Mouse (Mus musculus) activated CD4-positive, CD25-positive, alpha-beta regulatory T cell, adult 4 months (primary cell): Measurements from ENCODE around the gene Hist1h4h. TPM values are rescaled to one million over a fixed set of nuclear protein-coding genes. Genes with fewer than 3 reads are reported as not detected.

Source experiments
- ATAC-seq: one replicate; pipeline ENCODE4 v1.8.0; 2017
- polyA plus RNA-seq, 2 experiments: library from polyadenylated mRNA; unstranded; fragments of 100-300 nt; shearing (Covaris generic); gene quantifications; one replicate each; pipeline ENCODE4 v1.2.1; 2017

Hist1h4h gene
- polyA plus RNA-seq, 2 experiments from 2014 or later = 2.7 to 3.2 TPM

DNA sequence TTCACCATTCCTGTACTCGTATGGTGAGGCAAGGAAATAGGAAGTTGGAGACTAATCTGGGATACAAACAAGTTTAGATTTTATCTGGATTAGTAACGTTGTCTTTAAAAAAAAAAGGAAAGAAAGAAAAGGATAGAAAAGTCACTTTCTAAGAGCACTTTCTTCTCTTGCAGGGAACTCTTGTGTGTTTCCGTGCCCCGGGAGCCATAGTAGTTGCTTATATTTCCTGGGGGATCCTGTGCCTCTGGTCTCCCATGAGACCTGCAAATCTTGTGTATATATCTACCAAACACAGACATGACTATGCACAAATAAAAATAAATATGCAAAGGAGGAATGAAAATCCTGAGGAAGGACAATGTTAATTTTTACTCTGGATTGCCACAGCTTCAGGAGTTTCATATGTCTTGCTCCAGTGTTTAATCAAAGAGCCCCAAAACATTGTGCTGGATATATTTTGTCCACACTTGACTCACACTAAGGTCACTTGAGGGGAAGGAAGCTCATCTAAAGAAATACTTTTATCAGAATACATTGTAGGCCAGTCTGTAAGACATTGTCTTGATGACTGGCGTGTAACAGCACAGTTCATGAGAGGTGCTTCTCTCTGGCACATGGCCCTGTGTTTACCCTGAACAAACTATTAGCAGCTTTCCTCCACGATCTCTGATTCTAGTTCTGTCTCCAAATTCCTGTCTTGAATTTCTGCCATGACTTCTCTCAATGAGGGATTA, 46.2 kb downstream of the Hist1h4h start:
- no peak for ATAC-seq

DNA sequence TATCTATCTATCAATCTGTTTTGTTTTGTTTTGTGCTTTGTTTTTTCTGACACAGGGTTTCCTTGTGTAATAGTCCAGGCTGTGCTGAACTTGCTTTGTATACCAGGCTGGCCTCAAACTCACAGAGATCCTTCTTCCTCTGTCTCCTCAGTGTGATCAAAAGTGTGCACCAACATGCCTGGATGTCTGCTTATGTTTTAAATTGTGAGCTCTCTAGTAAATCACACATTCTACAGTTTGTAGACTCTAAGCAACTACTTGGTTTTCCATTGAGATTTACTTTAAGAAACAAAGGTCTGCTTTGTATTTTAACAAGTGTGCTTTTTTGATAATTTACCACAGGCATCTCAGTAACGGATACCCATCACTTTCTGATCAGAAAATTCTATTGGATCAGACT, 47.0 kb downstream of the Hist1h4h start:
- no peak for ATAC-seq

Other genes with a start within 250 kb of the Hist1h4h start
- 10 to 100 TPM; 29.2 to 34.1 TPM for gene Zfp322a, start 161.8 kb upstream of the Hist1h4h start, polyA plus RNA-seq
- 10 to 100 TPM; 10.4 to 11.1 TPM for gene Abt1, start 107.2 kb upstream of the Hist1h4h start, polyA plus RNA-seq
- not detected for gene Btn1a1, start 65.1 kb upstream of the Hist1h4h start, polyA plus RNA-seq
- gene Btn2a2, start 42.2 kb upstream of the Hist1h4h start, polyA plus RNA-seq = not detected
- not detected for gene Hist1h2af, start 2.9 kb downstream of the Hist1h4h start, polyA plus RNA-seq
- gene Hist1h3g, start 4.4 kb downstream of the Hist1h4h start, polyA plus RNA-seq = 1 to 10 TPM in 1 of 2 experiments, not detected in 1; 1.1 TPM
- under 1 TPM in 1 of 2 experiments, not detected in 1; 0.38 TPM for gene Hist1h2bh, start 12.3 kb downstream of the Hist1h4h start, polyA plus RNA-seq
- gene Hist1h3f, start 13.0 kb downstream of the Hist1h4h start, polyA plus RNA-seq = 1 to 10 TPM in 1 of 2 experiments, not detected in 1; 1.1 TPM
- 1 to 10 TPM in 1 of 2 experiments, not detected in 1; 2.8 TPM for gene Hist1h4f, start 20.6 kb downstream of the Hist1h4h start, polyA plus RNA-seq
- under 1 TPM; 0.31 to 0.79 TPM for gene Hist1h1d, start 22.2 kb downstream of the Hist1h4h start, polyA plus RNA-seq
- 1 to 10 TPM in 1 of 2 experiments, under 1 TPM in 1; 0.86 to 1.6 TPM for gene Hist1h3e, start 31.3 kb downstream of the Hist1h4h start, polyA plus RNA-seq
- gene Hist1h2ae, start 40.2 kb downstream of the Hist1h4h start, polyA plus RNA-seq = 10 to 100 TPM; 26.7 to 59.1 TPM
- gene Hist1h2bg, start 40.3 kb downstream of the Hist1h4h start, polyA plus RNA-seq = 1 to 10 TPM; 4.0 to 5.7 TPM
- under 1 TPM in 1 of 2 experiments, not detected in 1; 0.83 TPM for gene Hist1h2bf, start 43.1 kb downstream of the Hist1h4h start, polyA plus RNA-seq
- gene Hist1h2ad, start 43.3 kb downstream of the Hist1h4h start, polyA plus RNA-seq = 1 to 10 TPM in 1 of 2 experiments, not detected in 1; 2.3 TPM
- gene Hist1h3d, start 44.7 kb downstream of the Hist1h4h start, polyA plus RNA-seq = not detected
- gene Hist1h4d, start 50.5 kb downstream of the Hist1h4h start, polyA plus RNA-seq = 10 to 100 TPM; 36.8 to 39.3 TPM
- 1 to 10 TPM; 1.5 to 1.7 TPM for gene Hist1h2be, start 90.1 kb downstream of the Hist1h4h start, polyA plus RNA-seq
- gene Hist1h1e, start 91.5 kb downstream of the Hist1h4h start, polyA plus RNA-seq = 10 to 100 TPM; 11.9 to 13.5 TPM
- under 1 TPM in 1 of 2 experiments, not detected in 1; 0.28 TPM for gene Hist1h2ac, start 152.9 kb downstream of the Hist1h4h start, polyA plus RNA-seq
- 1 to 10 TPM in 1 of 2 experiments, under 1 TPM in 1; 0.85 to 5.4 TPM for gene Hist1h2bc, start 153.1 kb downstream of the Hist1h4h start, polyA plus RNA-seq
- not detected for gene Hist1h1t, start 164.8 kb downstream of the Hist1h4h start, polyA plus RNA-seq
- 1 to 10 TPM in 1 of 2 experiments, under 1 TPM in 1; 0.57 to 7.4 TPM for gene Hist1h4c, start 167.4 kb downstream of the Hist1h4h start, polyA plus RNA-seq
- gene Hfe, start 179.8 kb downstream of the Hist1h4h start, polyA plus RNA-seq = under 1 TPM in 1 of 2 experiments, not detected in 1; 0.80 TPM
- gene Hist1h1c, start 207.8 kb downstream of the Hist1h4h start, polyA plus RNA-seq = 10 to 100 TPM in 1 of 2 experiments, 1 to 10 TPM in 1; 5.3 to 15.2 TPM
- 1 to 10 TPM in 1 of 2 experiments, not detected in 1; 2.4 TPM for gene Hist1h3c, start 214.6 kb downstream of the Hist1h4h start, polyA plus RNA-seq
- gene Hist1h2bb, start 215.7 kb downstream of the Hist1h4h start, polyA plus RNA-seq = under 1 TPM in 1 of 2 experiments, not detected in 1; 0.73 TPM
- 1 to 10 TPM; 9.5 to 10.0 TPM for gene Hist1h2ab, start 220.1 kb downstream of the Hist1h4h start, polyA plus RNA-seq
- gene Hist1h3b, start 221.2 kb downstream of the Hist1h4h start, polyA plus RNA-seq = not detected
- gene Hist1h4b, start 226.0 kb downstream of the Hist1h4h start, polyA plus RNA-seq = 1 to 10 TPM in 1 of 2 experiments, not detected in 1; 2.8 TPM
- 1 to 10 TPM in 1 of 2 experiments, not detected in 1; 3.1 TPM for gene Hist1h4a, start 230.2 kb downstream of the Hist1h4h start, polyA plus RNA-seq
- 1 to 10 TPM in 1 of 2 experiments, under 1 TPM in 1; 0.73 to 1.7 TPM for gene Hist1h3a, start 231.3 kb downstream of the Hist1h4h start, polyA plus RNA-seq
- gene Hist1h1a, start 232.6 kb downstream of the Hist1h4h start, polyA plus RNA-seq = 1 to 10 TPM; 5.1 to 7.8 TPM
- gene Trim38, start 238.9 kb downstream of the Hist1h4h start, polyA plus RNA-seq = not detected